Mouse (Mus musculus): ENCODE results near the gene Rpf1.

GRCm38 (mm10) chr3:146520226-146520797 lies 917 bp downstream of the Rpf1 start:
- TF ChIP-seq CTCF (IDR thresholded peaks at IDR 0.05; ENCODE audit: low read depth, low read length) = no peak
- TF ChIP-seq POLR2A (IDR thresholded peaks at IDR 0.05; ENCODE audit: extremely low read depth, insufficient read depth, low read length) = no peak
